Mouse (Mus musculus) myocyte (in vitro differentiated cells): ENCODE measurements around the gene Blm.

Experiments used
- MAX ChIP-seq: IDR thresholded peaks from one replicate; pipeline ENCODE4 v1.6.1; 2011; ENCODE audit warnings: low read depth, mild to moderate bottlenecking, control low read depth
- POLR2A ChIP-seq: IDR thresholded peaks from one replicate; pipeline ENCODE4 v1.6.1; 2011; ENCODE audit warnings: low read depth, mild to moderate bottlenecking, control low read depth, moderate library complexity; ENCODE audit not compliant: insufficient read length
- POLR2AphosphoS2 ChIP-seq: IDR thresholded peaks from one replicate; pipeline ENCODE4 v1.6.1; 2011; ENCODE audit warnings: low read depth, control low read depth; ENCODE audit not compliant: insufficient read length
- TCF12 ChIP-seq: IDR thresholded peaks from one replicate; pipeline ENCODE4 v1.6.1; 2011; ENCODE audit warnings: mild to moderate bottlenecking, control low read depth; ENCODE audit not compliant: poor library complexity, insufficient read depth, severe bottlenecking
- USF1 ChIP-seq: IDR thresholded peaks from one replicate; pipeline ENCODE4 v1.6.1; 2011; ENCODE audit warnings: low read depth, mild to moderate bottlenecking, control low read depth, moderate library complexity

GRCm38 (mm10) chr7:80454786-80455185, 80.1 kb downstream of the Blm start:
- TF ChIP-seq POLR2A (no peak), MAX (no peak), USF1 (no peak), POLR2AphosphoS2 (no peak), TCF12 (no peak)
